Mouse (Mus musculus): ENCODE measurements at regions not wholly inside any gene's neighbourhood (a gene's known extent, or its start where the extent isn't known, plus 50 kb on each side); places are given as distances from the start of the nearest gene placed in this dataset.
A peak's percentile ranks its signal among the peaks of the same experiment; 100 is the strongest.

DNA sequence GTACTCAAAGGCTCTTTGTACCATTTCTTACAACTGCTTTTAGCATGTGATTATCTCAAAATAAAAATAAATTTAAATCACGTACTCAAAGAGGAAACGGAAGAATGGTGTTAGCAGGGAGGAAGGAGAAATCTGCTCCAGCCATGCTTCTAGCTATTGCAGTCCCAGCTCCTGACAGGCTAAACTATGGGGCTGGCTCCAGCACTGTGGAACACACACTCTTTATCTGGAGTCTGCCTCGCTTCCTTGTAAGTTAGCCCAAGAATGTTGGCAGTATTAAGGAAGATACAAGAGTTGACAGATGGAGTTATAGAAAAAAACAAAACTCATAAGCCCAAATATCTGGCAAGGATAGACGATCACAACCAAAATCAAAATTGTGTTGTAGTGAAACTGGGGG is 161.5 kb upstream of the AI593442 start:
- no peak for DNase-seq (ENCODE audit: low spot score)

DNA sequence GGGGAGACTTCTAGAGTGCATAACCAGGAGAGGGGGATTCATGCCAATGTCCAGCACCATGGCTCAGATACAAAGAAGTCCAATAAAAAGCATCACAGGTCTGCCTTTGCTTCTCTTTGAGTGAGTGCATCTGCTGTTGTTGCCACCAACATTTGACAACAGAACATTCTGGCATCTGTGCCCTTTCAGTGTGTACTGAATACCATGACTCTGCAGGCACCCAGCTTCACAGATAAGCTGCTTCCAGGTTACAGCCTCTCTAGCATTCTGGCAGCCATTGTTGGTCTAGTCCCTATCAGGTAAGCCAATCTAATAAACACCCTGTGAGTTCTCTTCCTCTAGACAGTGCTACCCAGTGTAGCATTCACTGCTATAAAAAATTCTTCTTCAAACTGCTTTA is 160.4 kb upstream of the AI593442 start:
- no peak for DNase-seq (ENCODE audit: low spot score)

GRCm38 (mm10) chr9:52836151-52836630 is 156.6 kb upstream of the AI593442 start:
- no peak for DNase-seq (ENCODE audit: low spot score)

GRCm38 (mm10) chr9:52835481-52836150 is 156.0 kb upstream of the AI593442 start:
- DNase-seq (ENCODE audit: low spot score): no peak

DNA sequence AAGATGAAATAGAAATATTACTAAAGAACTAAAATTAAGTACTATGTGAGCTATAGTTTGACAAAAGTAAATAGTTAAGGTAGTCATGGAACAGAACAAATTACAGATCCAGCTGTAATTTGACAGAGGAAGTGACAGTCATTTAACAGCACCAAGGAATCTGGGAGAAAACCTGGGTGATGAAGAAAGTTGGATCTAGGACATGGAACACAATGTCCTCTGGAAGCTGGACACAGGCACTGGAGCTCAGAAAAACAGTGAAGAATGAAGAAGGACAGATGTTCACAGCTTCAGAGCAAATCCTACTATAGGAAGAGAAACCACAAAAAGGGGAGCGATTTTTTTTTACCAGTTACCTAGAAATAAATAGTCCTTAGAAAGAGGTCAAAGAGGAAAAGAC is 147.2 kb upstream of the AI593442 start:
- DNase-seq (ENCODE audit: low spot score): no peak

GRCm38 (mm10) chr9:52816309-52816708 is 136.7 kb upstream of the AI593442 start:
- DNase-seq (ENCODE audit: low spot score): no peak

- DNase-seq (ENCODE audit: low spot score): no peak
Observed at GRCm38 (mm10) chr9:52802969-52803368, 123.4 kb upstream of the AI593442 start.

GRCm38 (mm10) chr9:52801801-52802200 is 122.2 kb upstream of the AI593442 start:
- no peak for DNase-seq (ENCODE audit: low spot score)

DNA sequence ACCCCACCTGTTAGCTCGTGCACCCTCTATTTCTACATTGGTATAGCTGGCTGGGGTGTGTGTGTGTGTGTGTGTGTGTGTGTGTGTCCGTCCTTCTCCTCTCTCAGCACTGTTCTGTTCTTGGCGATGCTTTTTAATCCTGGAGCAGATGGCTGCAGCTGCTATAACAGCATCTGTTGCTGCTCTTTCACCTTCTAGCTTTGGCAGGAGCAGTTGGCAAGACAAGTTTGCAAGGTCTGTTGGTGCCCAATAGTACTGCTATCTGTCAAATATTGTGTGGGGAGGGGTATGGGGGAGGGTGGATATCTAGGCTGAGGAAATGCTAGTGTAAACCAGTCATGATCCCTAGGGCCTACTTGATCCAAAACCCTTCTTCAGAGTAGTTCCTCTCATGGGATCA is 120.9 kb upstream of the AI593442 start:
- DNase-seq (ENCODE audit: low spot score): no peak

DNA sequence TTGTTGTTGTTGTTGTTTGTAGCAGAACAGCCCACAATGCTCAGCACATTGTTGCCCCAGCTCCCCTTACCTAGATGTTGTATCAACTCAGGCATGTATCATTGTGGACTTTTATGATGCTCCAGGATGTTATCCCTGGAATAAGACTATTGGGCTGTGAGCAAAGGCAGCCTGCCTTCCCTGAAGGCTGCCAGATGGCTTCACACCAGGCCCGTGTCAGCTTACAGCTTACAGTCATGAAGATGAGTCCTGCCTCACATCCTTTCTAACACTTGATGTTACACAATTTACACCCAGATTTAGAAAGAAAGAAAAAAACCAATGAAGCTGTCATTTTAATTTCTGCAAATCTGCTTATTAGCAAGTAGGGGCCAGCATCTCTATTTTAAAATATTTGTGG is 113.0 kb upstream of the AI593442 start:
- peak; percentile 43 for DNase-seq (ENCODE audit: low spot score)

DNA sequence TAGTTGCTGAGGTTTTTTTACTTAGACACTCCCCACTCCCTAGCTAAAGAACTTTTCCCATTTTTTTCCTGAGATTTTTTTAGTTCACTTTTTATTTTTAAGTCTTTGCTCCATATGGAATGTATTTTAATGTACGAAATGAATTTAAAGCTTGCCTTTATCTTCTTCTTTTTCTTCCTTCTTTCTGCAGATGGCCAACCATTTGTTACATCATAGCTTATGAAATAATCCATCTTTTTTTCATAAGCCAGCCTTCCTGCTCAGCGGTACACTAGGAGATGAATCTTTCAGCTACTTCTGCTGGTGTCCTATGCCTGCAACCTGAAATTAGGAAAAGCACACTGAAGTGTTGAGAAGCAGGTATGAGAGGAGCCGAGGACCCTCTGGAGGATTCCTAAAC is 102.9 kb upstream of the AI593442 start:
- no peak for DNase-seq (ENCODE audit: low spot score)

- no peak for DNase-seq (ENCODE audit: low spot score)
Observed at GRCm38 (mm10) chr9:52776542-52776941, 97.0 kb upstream of the AI593442 start.

DNA sequence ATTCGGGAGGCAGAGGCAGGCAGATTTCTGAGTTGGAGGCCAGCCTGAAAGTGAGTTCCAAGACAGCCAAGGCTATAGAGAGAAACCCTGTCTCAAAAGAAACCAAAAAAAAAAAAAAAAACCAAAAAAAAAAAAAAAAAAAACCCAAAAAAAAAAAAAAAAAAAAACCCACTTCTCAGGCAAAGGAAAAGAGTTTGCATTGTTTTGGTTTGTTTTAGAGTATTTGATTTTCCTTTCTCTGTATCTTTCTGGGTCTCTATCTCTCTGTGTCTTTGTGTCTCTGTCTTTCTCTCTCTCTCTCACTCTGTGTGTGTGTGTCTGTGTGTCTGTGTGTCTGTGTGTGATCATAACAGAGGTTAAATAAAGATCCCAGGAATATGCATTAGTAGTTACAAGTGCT is 95.7 kb upstream of the AI593442 start:
- DNase-seq (ENCODE audit: low spot score): no peak

- no peak for DNase-seq (ENCODE audit: low spot score)
Observed at GRCm38 (mm10) chr9:52768056-52768455, 88.5 kb upstream of the AI593442 start.

DNA sequence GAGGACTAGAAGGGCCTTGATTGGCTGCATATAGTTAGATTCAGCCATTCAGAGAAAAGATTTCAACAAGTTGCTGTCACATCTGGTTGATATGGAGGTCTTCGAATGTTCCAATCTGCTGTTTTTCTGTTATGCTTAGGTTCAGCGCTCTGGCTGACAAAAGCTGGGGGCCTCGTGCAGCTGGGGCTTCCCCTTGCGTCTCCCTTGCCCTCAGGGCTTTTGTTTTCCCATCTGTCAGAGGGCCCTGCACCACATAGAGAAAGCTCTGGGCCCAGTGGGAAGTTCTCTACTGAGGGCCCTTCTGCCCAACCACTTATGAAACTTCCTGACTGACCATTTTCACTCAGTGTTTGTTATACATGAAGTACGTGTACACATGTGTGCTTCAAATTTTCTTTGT is 86.2 kb upstream of the AI593442 start:
- no peak for DNase-seq (ENCODE audit: low spot score)

- peak; percentile 53 for DNase-seq (ENCODE audit: low spot score)
Observed at GRCm38 (mm10) chr9:52762836-52763235, 83.3 kb upstream of the AI593442 start.

DNA sequence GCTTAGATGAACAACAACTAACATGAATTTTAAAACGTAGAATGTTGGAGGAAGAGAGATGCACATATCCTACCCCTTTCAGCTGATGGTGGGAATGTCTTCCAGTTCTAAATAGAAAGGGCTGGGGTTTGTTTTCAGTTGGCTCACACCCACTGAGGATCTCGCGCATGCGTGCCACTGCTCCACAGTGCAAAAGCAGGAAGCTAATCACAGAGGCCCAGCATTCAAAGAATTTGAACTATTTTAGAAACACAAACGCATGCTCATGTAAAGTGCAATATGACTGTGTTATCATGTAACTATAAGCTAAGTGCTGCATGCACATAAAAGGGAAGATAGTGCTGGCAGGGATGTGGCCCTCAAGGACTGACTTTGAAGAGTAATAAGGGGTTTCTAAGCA is 81.7 kb upstream of the AI593442 start:
- no peak for DNase-seq (ENCODE audit: low spot score)

GRCm38 (mm10) chr9:52748366-52748765 is 68.8 kb upstream of the AI593442 start:
- peak; percentile 47 for DNase-seq (ENCODE audit: low spot score)

DNA sequence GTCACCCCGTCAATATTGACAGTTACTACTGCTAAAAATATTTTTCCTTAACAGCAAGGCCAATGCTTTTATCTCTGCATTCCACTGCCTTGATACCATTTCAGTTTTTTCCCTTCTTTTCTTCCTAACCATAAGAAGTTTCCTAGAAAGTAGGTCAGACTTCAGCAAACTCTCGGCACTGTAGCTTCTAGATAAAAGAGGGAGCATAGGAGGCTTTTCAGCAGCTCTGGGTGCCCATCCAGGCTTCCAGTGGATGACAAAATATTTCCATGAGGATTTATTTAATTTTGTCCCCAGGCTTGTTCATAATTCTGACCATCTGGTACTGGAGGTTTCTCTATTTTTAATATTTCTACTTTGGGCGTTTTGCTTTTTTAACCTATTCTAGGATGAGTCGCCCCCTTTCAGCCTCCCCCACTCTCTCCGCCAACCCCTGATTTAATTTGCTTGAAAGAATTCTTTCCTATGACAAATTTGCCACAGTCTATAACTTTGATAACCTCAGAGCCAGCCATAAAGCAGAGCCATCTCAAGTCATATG is 59.0 kb upstream of the AI593442 start:
- DNase-seq (ENCODE audit: low spot score): no peak
